Mouse (Mus musculus) 416B (cell line): ENCODE data around the gene Gm29423.
"Not testable (repeated sequence)": the region's sequence is repeated elsewhere in the genome, so short reads cannot be mapped to it uniquely, and the experiment has no call there.

Experiments used
- DNase-seq: peaks from one replicate; pipeline ENCODE4 v3.0.0; 2011; ENCODE audit warnings: low read depth

Gene Gm29423

DNA sequence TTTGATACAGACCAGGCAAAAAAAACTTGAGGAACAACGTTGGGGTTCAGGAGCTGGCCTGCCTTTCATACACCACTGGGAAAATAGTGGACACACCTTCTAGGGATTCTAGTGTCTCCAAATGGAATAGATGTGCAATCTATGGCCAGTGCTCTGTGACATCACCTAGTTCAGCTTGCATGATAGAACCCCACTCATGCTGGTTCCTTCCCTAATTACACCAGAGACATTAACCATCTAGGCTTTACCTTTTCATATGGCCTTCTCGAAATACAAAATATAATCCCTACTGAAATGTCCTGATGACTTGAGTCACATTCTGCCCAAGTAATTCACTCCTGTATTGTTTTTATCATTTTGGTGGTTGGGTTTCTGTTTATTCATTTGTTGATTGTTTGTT, at the start of gene Gm29423, which contains the start of gene Gm29644:
Gene Gm29423 (minus strand): TSS at position 101 of the 400 bp plus-strand sequence.
Gene Gm29644 (minus strand): TSS at position 157 of the 400 bp plus-strand sequence.
- DNase-seq: not testable (repeated sequence)

DNA sequence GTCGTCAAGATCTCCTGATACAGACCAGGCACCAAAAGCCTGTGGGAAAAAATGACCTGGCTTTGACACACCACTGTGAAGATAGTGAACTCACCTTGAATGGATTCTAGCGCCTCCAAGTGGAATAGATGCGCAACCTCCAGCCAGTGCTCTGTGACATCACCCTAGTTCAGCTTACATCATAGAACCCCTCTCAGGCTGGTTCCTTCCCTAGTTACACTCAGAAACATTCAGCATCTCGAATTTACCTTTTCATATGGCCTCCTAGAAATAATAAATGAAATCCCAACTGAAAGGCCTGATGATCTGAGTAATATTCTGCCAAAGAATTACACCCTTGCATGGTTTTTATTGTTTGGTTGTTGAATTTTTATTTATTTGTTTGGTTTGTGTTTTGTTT, 29.5 kb downstream of the Gm29423 start, which contains the start of gene Gm21118:
Gene Gm21118 (minus strand): TSS at position 101 of the 400 bp plus-strand sequence.
- not testable (repeated sequence) for DNase-seq
